Mouse (Mus musculus) layer of hippocampus, adult 2 months (tissue): ENCODE results near the gene Tmprss5. TPM values are rescaled to one million over a fixed set of nuclear protein-coding genes. Genes with fewer than 3 reads are reported as not detected.

Experiments
- DNase-seq, 2 experiments: peaks; one replicate each; pipeline ENCODE4 v3.0.0; 2022; ENCODE audit warnings: low spot score in 2 of 2
- H3K27ac ChIP-seq: fragments of 200-600 bp; 2 replicates; pipeline ENCODE4 v1.8.1; 2022
- H3K4me3 ChIP-seq: fragments of 200-600 bp; 2 replicates; pipeline ENCODE4 v1.8.1; 2022; ENCODE audit warnings: mild to moderate bottlenecking
- CTCF ChIP-seq: fragments of 200-600 bp; conservative IDR thresholded peaks from 2 replicates; pipeline ENCODE4 v1.8.1; 2022; ENCODE audit warnings: antibody characterized with exemption, mild to moderate bottlenecking, moderate library complexity
- long read RNA-seq, 2 experiments: library from polyadenylated mRNA; stranded (forward); transcript quantifications; one replicate each; pipeline ENCODE4 v2.0.0; 2021; ENCODE audit warnings: borderline mapping rate in 2 of 2
- total RNA-seq, 2 experiments: library from RNA; stranded (reverse); gene quantifications; 2 replicates each; pipeline ENCODE4 v1.2.3; 2021

Gene Tmprss5
- total RNA-seq: 1 to 10 TPM in 1 of 2 experiments, under 1 TPM in 1; 0.66 to 1.2 TPM
- long read RNA-seq, experiment 1: 0 reads
- long read RNA-seq, experiment 2, partial matches to known transcripts: 1 of 2 reads
- long read RNA-seq, experiment 2, other reads (novel, unspliced or antisense): 1 of 2 reads

GRCm38 (mm10) chr9:49081107-49081506 lies at the start of gene Tmprss5:
Gene Tmprss5, plus strand, starts transcription at chr9:49081260.
- Histone ChIP-seq H3K4me3 (no peak within 1 kb of the TSS), H3K27ac (no peak within 1 kb of the TSS)
- DNase-seq: peak in 1 of 2 experiments; percentile 42
- no peak for TF ChIP-seq CTCF

- Histone ChIP-seq H3K27ac (no peak overlapping the region), H3K4me3 (no peak overlapping the region)
- DNase-seq: peak; percentile 23 to 34
- TF ChIP-seq CTCF: no peak
These were observed 46.3 kb upstream of the Tmprss5 start for GRCm38 (mm10) chr9:49034764-49035163.

GRCm38 (mm10) chr9:49050901-49051300 lies 30.2 kb upstream of the Tmprss5 start:
- H3K27ac ChIP-seq: no peak overlapping the region

GRCm38 (mm10) chr9:49051349-49051748 lies 29.7 kb upstream of the Tmprss5 start:
- TF ChIP-seq CTCF: peak; percentile 92
- peak; percentile 65 to 76 for DNase-seq
- Histone ChIP-seq H3K4me3 (no peak overlapping the region), H3K27ac (no peak overlapping the region)

More at GRCm38 (mm10) chr9:49050901-49051300, 30.2 kb upstream of the Tmprss5 start:
- no peak overlapping the region for H3K4me3 ChIP-seq
- no peak for TF ChIP-seq CTCF
- DNase-seq: no peak

- Histone ChIP-seq H3K27ac (no peak overlapping the region), H3K4me3 (no peak overlapping the region)
- TF ChIP-seq CTCF: no peak
- DNase-seq: no peak
These were observed 27.0 kb upstream of the Tmprss5 start for GRCm38 (mm10) chr9:49054028-49054427.

- H3K4me3 ChIP-seq: peak within 1 kb of the TSS; percentile 87
- DNase-seq: peak; percentile 95 to 96
- 0 out of 2 replicates have a peak, but pooled peaks have one; percentile 5 for TF ChIP-seq CTCF
- H3K27ac ChIP-seq: peak within 1 kb of the TSS; percentile 89
These were observed 25.5 kb upstream of the Tmprss5 start, which contains the start of gene Zw10 for GRCm38 (mm10) chr9:49055333-49056205. Gene Zw10, plus strand, starts transcription at chr9:49055613.

GRCm38 (mm10) chr9:49076847-49077246 lies 4.2 kb upstream of the Tmprss5 start:
- TF ChIP-seq CTCF: no peak
- DNase-seq: no peak
- Histone ChIP-seq H3K4me3 (no peak overlapping the region), H3K27ac (no peak overlapping the region)

- TF ChIP-seq CTCF: peak; percentile 93
- peak; percentile 70 to 83 for DNase-seq
- Histone ChIP-seq H3K27ac (no peak overlapping the region), H3K4me3 (no peak overlapping the region)
These were observed 501 bp downstream of the Tmprss5 start for GRCm38 (mm10) chr9:49081561-49081960.

- no peak for TF ChIP-seq CTCF
- H3K4me3 ChIP-seq: no peak overlapping the region
- H3K27ac ChIP-seq: no peak overlapping the region
- no peak for DNase-seq
These were observed 6.3 kb downstream of the Tmprss5 start for GRCm38 (mm10) chr9:49087317-49087716.

GRCm38 (mm10) chr9:49098871-49099270 lies 17.8 kb downstream of the Tmprss5 start:
- Histone ChIP-seq H3K27ac (no peak overlapping the region), H3K4me3 (no peak overlapping the region)
- DNase-seq: no peak
- no peak for TF ChIP-seq CTCF

GRCm38 (mm10) chr9:49102328-49102727 lies 21.3 kb downstream of the Tmprss5 start:
- no peak for TF ChIP-seq CTCF
- DNase-seq: peak in 1 of 2 experiments; percentile 45
- Histone ChIP-seq H3K27ac (no peak overlapping the region), H3K4me3 (no peak overlapping the region)

- no peak for TF ChIP-seq CTCF
- DNase-seq: no peak
- Histone ChIP-seq H3K4me3 (no peak overlapping the region), H3K27ac (no peak overlapping the region)
These were observed 28.0 kb downstream of the Tmprss5 start for GRCm38 (mm10) chr9:49109101-49109500.

GRCm38 (mm10) chr9:49110476-49111220 lies 29.6 kb downstream of the Tmprss5 start:
- no peak for DNase-seq
- Histone ChIP-seq H3K27ac (no peak overlapping the region), H3K4me3 (no peak overlapping the region)
- TF ChIP-seq CTCF: no peak
